Mouse (Mus musculus) thymus, postnatal 10 days (tissue): ENCODE data around the gene Gfra1.

Source experiments
- DNase-seq, 2 experiments: peaks; one replicate each; pipeline ENCODE4 v3.0.0; 2021; ENCODE audit warnings: low spot score in 2 of 2

Gfra1 gene

DNA sequence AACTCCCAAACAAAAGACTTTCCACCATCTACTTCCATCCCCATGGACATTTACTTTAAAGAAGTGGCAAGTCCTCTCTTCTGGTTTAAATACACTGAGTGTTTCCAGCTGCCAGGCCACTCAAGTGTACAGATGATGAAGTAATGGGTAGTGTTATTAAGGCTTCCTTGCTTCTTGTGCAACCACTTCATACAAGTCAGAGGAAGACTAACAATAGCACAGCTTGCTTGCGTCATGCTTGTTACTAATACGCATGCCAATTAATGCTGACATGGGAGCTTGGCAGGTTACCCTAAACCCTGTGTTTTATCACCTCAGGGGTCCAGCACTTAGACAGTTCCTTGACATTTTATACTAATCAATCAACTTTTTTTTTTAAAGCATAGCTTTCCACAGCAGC is 196.5 kb downstream of the Gfra1 start:
- no peak for DNase-seq

DNA sequence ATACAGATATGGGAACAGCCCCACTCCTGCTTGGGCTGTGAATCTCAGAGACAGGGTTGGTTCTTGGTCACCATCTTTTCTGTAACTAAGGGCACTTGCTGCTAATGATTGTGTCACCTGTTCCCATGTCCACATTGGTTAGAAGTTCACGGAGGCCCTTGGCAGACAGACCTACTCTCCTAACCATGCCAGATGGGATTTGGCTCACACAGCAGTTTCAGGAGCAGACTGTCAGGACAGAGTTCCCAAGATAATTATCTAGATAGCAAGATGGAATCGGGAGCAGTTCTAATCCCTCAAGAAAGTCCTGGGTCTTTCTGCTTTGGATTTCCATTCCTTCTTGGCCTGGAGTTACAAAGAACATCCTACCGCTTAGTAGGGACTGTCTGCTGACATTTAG is 199.2 kb downstream of the Gfra1 start:
- DNase-seq = no peak

DNA sequence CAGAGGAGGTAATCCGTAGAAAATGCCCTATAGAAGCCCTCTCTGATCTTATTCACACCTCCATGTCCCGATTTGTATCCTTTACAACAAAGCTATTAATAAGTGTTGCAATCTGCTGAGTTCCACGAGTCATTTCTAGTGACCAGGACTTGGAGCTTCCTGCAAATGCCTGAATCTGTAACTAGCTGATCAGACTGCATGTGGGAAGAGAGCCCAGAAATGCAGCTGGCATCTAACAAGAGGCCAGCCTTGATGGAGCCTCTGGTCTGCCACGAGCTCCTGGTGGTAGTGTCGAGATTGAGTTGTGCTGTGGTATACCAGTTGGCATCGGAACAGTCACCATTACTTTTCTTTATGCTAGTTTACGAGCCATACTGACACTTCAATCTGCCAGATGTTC is 200.3 kb downstream of the Gfra1 start:
- no peak for DNase-seq

DNA sequence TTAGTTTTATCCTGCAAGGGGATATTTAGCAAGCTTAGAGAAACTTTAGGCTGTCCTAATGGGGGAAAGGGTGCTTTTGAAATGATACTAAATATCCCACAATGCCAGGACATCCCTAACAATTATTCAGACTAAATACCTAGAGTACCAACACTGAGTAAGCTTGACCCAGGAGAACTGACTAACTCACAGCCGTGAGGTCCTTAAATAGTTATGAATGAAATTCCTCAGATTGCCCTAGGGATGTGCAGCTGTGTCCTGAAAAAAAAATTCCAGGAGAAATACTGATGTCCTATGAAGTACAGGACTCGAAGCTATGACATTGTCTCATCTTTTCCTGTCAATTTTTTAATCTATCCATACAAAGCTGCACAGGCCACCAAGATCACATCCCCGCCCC is 201.5 kb downstream of the Gfra1 start:
- no peak for DNase-seq

DNA sequence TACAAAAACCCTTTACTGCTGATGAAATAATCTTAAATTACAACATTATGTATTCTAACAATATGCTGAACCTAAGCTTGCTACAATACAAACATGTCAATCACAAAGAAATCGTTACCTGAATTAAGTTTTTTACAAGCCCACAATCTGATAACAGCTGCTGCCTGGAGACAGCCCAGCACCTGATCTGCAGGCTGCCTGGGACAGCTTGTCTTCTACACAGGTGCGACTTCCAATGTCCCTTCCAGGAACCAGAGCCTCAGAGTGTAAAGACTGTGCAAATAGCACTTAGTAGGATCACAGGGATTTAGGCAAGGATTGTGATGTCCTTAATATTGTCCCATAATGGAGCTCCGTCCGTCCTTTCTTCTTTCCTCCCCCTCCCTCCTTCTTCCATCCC is 204.0 kb downstream of the Gfra1 start:
- DNase-seq = no peak

DNA sequence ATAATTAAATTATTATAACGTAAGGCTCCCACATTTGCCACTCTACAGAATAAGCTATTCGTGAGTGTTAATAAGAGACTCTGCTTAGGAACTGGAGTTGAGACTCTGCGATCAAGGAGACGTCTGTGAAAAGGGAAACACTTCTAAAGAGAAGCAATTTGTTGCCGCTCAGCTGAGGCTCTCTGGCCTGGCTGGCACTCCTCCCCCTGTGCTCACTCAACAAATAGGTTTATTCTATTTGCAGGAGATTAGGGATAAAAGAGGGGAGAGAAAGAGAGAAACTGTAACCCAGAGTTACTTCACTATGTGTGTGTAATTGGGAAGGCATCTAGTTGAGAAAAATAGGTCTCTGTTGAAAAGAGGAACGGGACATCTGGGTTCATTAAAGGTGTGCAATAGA is 204.6 kb downstream of the Gfra1 start:
- DNase-seq = no peak

DNA sequence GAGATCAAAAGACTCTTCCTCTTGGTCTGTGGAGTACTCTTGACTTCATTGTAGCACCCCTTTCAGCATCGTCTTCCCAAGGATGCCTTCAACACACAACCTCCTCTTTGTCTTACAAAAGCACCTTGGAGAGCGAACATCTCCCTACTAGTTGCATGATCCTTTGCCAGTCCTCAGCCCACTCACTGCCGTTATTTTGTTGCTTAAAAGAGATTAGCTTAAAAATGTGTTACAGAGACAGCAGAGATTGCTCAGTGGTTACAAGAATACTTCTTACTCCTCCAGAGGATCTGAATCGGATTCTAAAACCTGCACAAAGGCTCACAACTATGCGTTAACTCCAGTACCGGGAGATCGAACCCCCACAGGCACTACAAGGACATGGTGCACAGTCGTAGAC is 205.5 kb downstream of the Gfra1 start:
- no peak for DNase-seq

DNA sequence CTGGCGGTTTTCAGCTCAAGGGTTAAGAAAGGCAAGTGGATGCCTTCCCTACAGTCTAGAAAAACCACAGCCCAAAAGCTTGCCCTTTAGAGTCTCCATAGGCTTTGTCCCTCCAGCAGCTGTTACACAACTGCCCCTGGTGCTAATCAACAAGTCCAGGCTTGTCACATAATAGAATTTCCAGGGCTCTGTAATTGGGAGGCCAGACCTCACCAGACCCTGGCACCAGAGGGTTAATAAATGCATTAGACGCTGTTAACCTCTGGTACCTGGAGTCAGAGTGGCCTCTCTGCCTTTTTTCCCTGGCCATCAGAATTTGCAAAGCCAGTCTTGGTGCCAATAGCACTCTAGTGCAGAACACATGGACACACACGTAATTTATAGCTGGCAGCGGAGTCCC is 211.6 kb downstream of the Gfra1 start:
- no peak for DNase-seq

DNA sequence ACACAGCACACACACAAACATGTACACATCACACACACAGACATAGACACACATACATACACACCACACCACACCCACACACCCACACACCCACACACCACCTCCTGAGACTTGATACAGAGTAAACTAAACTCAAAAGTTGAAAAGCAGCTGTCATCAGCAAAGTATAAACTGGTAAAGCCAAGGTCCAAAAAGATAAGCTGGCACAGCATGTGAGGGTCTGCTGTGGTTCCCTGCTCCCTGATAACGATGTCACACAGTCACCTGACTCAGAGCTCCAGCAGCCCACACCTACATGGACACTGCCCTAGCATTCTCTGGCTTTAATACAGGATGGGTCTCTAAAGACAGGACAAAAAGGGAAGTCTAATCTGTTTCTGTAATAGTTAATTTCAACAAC is 212.1 kb downstream of the Gfra1 start:
- no peak for DNase-seq

DNA sequence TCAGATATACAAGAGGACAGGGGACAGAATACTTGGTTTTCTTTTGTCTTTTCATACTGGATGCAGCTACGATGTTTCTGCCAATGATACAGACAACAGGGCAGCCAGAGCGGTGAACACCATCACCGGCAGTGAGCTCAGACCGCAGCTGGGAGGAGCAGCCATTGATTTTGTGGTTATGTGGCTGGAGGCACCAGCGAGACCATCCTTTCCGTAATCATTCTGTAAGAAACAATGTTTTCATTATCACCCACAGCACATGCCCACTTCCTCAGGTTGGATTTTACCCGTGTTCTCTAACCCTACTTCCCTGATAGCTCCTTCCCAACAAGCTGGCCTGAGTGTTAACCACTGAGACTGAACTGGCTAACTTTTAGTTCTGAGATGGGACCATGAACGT is 217.4 kb downstream of the Gfra1 start:
- DNase-seq = no peak

DNA sequence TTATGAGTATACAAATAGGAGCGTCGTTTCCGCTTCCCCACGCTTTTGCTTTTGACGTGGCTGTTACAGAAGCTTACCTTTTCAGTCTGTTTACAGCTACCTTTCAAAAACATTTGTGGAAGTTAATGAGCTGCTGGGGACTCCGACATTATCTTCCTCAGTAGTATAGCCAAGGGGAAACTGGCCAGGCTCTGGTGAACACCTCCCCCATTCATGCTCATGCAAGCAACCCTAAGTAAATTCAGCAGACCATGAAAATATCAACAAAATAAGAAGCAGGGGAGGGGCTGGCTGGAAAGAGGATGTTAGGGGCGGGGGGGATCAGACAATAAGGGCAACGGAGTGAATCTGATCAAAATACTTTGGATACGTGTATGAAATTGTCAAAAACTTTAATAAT is 228.0 kb downstream of the Gfra1 start:
- DNase-seq = no peak

DNA sequence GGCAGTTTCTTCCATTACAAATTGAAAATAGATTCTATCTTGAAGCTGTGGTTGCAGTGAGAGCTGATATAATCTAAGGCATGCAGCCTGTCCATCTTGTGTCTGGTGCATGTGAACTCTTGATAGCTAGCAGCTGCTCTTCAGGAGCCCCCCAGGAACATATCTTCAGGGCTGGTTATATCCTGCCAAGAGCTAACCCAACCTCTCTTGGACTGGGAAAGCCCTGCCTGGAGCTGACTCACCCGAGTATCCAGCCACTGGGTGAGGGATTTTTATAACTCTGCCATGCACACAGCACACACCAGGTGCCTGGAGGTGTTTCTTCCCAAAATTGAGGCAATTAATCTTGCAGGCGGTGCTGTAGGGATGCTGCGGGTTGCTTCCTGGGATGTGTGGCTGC is 228.8 kb downstream of the Gfra1 start:
- no peak for DNase-seq

DNA sequence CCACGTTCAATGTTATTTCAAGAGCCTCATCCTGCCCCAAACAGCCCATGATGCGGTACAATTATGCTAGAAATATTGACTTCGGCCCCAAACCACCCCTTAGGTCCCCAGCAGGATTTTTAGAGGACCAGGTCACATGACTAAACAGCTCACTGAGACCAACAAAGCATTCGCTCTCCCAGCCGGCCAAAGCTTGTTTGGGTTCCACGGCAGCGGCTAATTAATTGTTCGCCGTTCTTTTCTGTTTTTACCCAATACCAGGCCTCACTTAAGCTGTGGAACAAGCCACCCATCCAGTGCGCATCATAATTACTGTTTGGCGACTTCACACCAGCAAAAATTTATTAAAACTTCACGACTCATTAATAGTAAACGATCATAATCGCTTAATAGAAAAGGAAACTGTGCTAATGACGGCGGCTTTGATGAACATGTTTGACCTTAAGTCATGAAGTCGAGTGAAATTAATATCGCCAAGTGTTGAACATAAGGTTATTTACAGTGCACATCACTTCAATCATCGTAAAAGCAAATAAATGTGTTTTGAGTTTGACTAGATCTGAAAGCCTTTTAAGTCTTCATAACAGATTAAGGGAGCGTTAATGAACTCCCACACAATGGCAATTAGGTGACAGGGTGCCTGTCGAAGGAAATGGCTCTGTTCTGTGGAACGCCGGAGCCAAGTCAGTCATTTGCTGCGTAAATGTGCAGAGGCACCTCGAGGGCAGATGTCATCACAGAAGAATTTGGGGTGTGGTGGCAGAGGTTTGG is 235.5 kb downstream of the Gfra1 start:
- no peak for DNase-seq

DNA sequence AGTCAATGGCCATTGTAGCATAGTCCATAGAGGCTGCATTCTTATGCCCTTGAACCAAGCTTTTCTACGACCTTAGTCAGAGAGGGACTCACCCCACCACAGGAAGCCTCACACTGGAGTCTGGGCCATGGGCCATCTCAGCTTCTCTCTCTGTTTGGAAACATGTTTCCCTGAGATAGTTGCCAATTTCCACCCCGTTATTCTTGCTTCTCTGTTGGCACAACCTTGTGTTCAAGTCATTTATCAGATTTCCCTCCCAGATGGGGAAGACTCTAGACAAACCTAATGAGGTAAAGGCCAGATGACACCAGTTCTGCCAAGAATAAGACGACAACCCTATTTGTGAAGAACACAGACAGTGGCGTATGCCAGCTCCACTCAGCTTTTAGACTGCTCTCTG is 238.1 kb downstream of the Gfra1 start:
- DNase-seq = no peak

DNA sequence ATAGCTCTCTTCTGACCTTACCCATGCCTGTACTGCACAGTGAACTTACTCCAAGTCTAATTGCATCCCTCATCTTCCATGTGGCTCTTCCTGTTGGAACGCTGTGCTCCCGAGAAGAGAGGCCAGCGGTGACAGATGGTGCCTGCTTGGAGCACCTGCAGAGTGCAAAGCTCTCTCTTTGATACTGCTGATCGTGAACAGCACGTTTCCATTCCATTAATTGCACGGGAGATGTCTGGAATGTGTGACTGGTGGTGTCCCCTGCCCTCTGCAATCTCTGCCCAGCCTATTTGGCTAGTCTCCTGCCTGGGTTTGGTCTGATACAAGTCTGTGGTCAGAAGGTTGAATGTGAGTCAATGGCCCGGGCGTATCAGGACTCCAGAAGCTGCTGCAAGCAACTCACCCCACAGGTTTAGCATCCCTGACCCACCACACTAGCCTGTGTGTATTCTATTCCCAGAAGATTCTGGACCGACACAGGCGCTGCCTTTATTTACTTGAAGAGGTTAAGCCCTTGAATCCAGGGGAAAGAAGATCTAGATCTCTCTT is 249.1 kb downstream of the Gfra1 start:
- DNase-seq = no peak

DNA sequence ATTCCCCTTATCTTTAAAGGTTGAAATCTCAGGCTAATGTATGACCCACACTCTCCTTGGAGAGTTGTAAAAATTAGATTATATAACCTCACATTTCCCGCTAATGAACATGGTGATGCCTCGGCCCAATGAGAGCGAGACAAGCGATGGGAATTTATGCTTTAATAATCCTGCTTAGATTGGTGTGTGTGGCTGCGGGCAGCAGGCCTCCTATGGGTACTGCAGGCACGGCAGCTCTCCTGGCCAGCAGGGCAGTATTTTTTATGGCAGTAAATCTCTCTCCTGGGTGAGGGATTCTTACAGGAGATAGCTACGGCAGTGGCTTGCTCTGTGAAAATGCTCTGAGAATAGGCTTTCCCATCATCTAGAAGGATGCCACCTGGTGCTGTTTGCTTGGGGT is 250.2 kb downstream of the Gfra1 start:
- no peak for DNase-seq

DNA sequence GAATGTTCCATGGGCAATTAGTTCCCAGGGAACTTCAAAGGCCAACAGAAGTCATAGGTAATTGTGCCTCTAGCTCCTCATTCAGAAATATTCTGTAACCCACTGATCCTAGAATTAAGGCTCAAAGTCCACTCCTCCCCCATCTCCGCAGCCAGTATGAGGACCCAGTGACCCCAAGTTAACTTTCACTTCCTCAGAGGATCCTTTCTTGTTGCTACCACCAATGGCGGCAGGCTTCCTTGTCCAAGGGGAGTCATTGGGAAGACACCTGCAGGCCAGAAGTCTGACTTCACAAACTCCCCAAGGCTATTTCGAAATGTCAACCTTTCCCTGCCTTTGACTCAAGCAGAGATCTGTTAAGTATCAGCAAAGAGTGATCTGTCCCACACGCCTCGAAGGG is 253.1 kb downstream of the Gfra1 start:
- DNase-seq = no peak

DNA sequence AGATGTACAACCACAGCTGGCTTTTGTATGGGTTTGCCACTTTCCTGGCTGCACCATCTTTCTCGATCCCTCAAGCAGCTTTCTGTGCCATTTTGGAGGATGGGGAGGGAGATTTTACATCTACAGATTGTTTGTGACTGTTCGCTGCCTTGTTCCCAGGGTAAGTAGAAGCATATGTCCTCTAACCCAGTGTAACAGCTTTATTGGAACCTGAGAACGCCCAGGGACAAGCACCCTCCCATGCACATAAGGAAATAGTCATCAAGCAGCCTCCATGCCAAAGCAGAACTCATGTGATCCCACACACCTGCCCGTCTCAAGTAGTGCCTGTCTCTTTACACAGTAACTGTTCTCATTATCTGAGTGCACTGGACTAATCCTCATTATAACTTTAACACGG is 256.0 kb downstream of the Gfra1 start:
- DNase-seq = no peak

DNA sequence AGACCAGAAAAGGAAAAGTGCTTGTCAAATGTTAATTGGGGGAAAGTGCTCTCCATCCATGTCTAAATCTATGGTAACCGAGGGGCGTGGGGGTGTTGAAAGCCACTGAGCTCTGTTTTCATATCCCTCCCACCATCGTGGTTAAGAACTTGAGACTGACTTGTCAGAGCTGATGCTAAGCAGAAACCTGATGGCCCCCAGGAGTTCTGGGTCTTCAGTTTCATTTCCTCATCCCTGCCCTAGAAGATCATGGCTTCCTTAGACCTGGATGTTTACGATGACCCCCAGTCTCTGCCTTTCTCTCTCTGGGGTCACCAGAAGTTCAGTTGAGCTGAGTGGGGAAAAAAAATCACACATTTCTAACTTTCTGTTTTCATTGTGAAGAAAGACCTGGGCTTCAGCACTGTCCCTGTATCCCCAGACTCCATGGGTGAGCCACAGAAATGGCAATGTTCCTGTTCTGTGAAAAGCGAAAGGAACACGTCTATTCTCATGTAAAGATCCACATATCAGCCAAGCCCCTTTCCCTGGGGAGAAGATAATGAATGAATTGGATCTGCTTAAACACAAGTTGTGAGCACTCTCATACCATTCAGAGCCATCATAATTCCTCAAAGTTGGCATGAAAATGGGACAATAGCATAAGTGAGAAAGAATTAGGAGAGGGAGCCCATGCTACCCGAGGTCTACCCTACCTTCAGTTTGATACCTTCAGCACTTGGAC is 261.8 kb downstream of the Gfra1 start:
- DNase-seq = no peak

DNA sequence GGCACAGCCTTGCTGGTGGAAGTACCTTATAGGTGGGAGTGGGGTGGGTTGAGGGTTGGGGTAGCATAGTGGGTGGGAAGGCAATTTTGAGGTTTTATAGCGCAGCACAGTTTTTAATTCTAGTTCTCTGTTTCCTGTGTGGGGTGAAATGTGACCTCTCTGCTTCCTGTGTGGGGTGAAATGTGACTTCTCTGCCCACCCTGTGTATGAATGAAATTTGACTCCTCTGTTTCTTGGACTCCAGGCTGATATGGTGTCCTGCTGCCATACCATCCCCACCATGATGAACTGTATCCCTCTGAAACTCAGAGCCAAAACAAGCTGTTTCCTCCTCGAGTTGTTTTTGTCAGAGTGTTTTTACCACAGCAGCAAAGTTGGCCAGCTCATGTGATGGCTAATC is 264.8 kb downstream of the Gfra1 start:
- DNase-seq = no peak

DNA sequence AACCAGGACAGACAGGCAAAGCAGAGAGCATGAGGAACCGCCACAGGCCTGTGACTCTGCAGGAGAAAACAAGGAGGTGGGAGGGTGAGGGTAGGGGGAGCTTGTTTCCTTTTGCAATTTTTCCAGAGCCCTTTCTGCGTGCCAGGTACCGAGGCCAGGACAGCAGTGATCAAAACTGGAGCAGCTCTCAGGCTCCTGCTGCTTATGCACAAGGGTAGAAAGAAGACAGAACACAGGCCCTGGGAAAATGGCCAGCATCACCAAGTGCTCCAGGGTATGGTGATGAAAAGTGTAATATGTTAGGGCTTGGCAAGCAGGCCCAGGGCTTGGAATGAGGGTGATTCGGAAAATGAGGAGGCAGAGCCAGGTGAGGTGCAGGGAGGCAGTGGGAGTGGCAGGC is 269.2 kb downstream of the Gfra1 start:
- no peak for DNase-seq
